Comparison of ENCODE assay signal across 8 mouse cellular contexts in genomic region chr4:133649989-133650699, GRCm38 (mm10). TPM values are rescaled to one million over a fixed set of nuclear protein-coding genes. Genes with fewer than 3 reads are reported as not detected.
DNase-seq lines count a peak whose midpoint lies in the region; ATAC-seq and TF ChIP-seq lines count a peak whose summit lies in the region.

Gene Zdhhc18 (minus strand): TSS chr4:133650154.

- H3K36me3 ChIP-seq in small intestine, adult 2 months (ENCODE audit: control insufficient read depth, insufficient read depth, low read length) = no peaks in the 10 kb centered on the region

- peaks cover 3% of the 10 kb centered on the region; the same call in 1 of the 2 replicates for H3K4me1 ChIP-seq in small intestine, adult 2 months (ENCODE audit: control insufficient read depth, insufficient read depth, insufficient read length, low read length)

- peak; percentile 99 for ATAC-seq in inflammation-experienced regulatory T-cells, adult 6 months

- WGBS in small intestine, adult 2 months = 28% methylated on average over 7 of the region's 7 CpGs

- TF ChIP-seq POLR2A in small intestine, adult 2 months (IDR thresholded peaks at IDR 0.05; ENCODE audit: low read depth, low read length) = 0 out of 2 replicates have a peak, but pooled peaks have one; percentile 37

- peak; percentile 53 to 57 for DNase-seq in urinary bladder, adult 18-20 months (ENCODE audit: low spot score in 2 of 2)
- no peak for DNase-seq in urinary bladder, postnatal 10 days (ENCODE audit: low spot score)
- peak; percentile 82 for DNase-seq in embryo, embryonic 10 days (ENCODE audit: low spot score)
- DNase-seq in gastrocnemius, postnatal 25 days = peak; percentile 60
- DNase-seq in left cerebral cortex, postnatal 36 days (ENCODE audit: low spot score in 2 of 2) = peak; percentile 54 to 76
- DNase-seq in mesoderm, embryonic 11.5 days (ENCODE audit: low read depth, low spot score) = peak; percentile 75

- peak; percentile 94; the same call in 1 of the 2 replicates for TF ChIP-seq CTCF in small intestine, adult 2 months (IDR thresholded peaks at IDR 0.05; ENCODE audit: extremely low read depth, insufficient read length, insufficient replicate concordance, low read depth, low read length)

- no peaks in the 10 kb centered on the region for H3K27me3 ChIP-seq in small intestine, adult 2 months (ENCODE audit: control insufficient read depth, insufficient read depth, low read length)

- peak within 1 kb of the TSS; percentile 52 for H3K27ac ChIP-seq in small intestine, adult 2 months (ENCODE audit: insufficient read depth, low read depth, low read length)

- intact Hi-C loops in left cerebral cortex, postnatal 36 days (cut with DNase I) = loop anchor here (5.0 kb wide), 1 partner anchor 58 kb away; no protein-coding TSS in a partner anchor

- peak within 1 kb of the TSS; percentile 61 for H3K4me3 ChIP-seq in small intestine, adult 2 months (ENCODE audit: low read depth, low read length)

RNA-seq across cellular contexts. Expression of gene Zdhhc18, which starts in this region (rescaled TPM):
- 10 to 100 TPM; 22.9 to 24.3 TPM for total RNA-seq in gastrocnemius, postnatal 25 days (2021)
- 10 to 100 TPM; 22.8 to 25.9 (median 23.1) TPM for polyA plus RNA-seq in inflammation-experienced regulatory T-cells, adult 6 months (2017; shearing (Covaris generic))
- total RNA-seq in left cerebral cortex, postnatal 36 days (2021) = 10 to 100 TPM; 37.6 to 40.6 TPM
- 18.7 and 36.7 TPM in 2 replicates for polyA plus RNA-seq in small intestine, adult 2 months (2012; rRNA removed)
